8 mouse cellular contexts compared by ENCODE assay signal in genomic region chrX:78582854-78583201, GRCm38 (mm10). TPM values are rescaled to one million over a fixed set of nuclear protein-coding genes. Genes with fewer than 3 reads are reported as not detected.
DNase-seq lines count a peak whose midpoint lies in the region; ATAC-seq and TF ChIP-seq lines count a peak whose summit lies in the region.

No protein-coding gene starts in this region.

- 23% methylated on average over 12 of the region's 21 CpGs for WGBS in intestine, embryonic 15.5 days
- 15% methylated on average over 6 of the region's 21 CpGs for WGBS in limb, embryonic 12.5 days
- WGBS in midbrain, embryonic 10.5 days, result 26% methylated on average over 12 of the region's 21 CpGs

- no peaks in the 10 kb centered on the region for H3K9me3 ChIP-seq in intestine, embryonic 15.5 days
- no peaks in the 10 kb centered on the region for H3K9me3 ChIP-seq in limb, embryonic 12.5 days
- 0 out of 2 replicates have a peak, but pooled peaks cover 6% of the 10 kb centered on the region for H3K9me3 ChIP-seq in midbrain, embryonic 10.5 days (replicated peaks)

- H3K4me2 ChIP-seq in intestine, embryonic 15.5 days (replicated peaks), result peak overlapping the region; percentile 46
- H3K4me2 ChIP-seq in limb, embryonic 12.5 days, result peak overlapping the region; percentile 46

- H3K9ac ChIP-seq in intestine, embryonic 15.5 days, result no peak overlapping the region
- peak overlapping the region; percentile 62 for H3K9ac ChIP-seq in limb, embryonic 12.5 days (replicated peaks)

- DNase-seq in frontal cortex, postnatal 10 days (ENCODE audit: low spot score in 2 of 2), result peak; percentile 6 to 18
- no peak for DNase-seq in frontal cortex, postnatal 25 days (ENCODE audit: low spot score in 2 of 2)
- peak; percentile 43 for DNase-seq in midbrain, embryonic 10.5 days (ENCODE audit: low spot score)
- DNase-seq in splenic B cell, adult 2 months (ENCODE audit: low read depth, low spot score), result peak; percentile 26

- H3K4me1 ChIP-seq in cortical plate, adult 2 months (ENCODE audit: control insufficient read depth, insufficient read depth, low read length), result no peaks in the 10 kb centered on the region
- H3K4me1 ChIP-seq in intestine, embryonic 15.5 days (replicated peaks), result no peaks in the 10 kb centered on the region
- H3K4me1 ChIP-seq in limb, embryonic 12.5 days (replicated peaks), result no peaks in the 10 kb centered on the region
- H3K4me1 ChIP-seq in midbrain, embryonic 10.5 days, result no peaks in the 10 kb centered on the region

- H3K27ac ChIP-seq in cortical plate, adult 2 months (ENCODE audit: insufficient read depth, low read length), result no peak overlapping the region
- H3K27ac ChIP-seq in intestine, embryonic 15.5 days, result peak overlapping the region; percentile 86
- H3K27ac ChIP-seq in limb, embryonic 12.5 days, result peak overlapping the region; percentile 93
- peak overlapping the region; percentile 85 for H3K27ac ChIP-seq in midbrain, embryonic 10.5 days (replicated peaks)

- no peaks in the 10 kb centered on the region for H3K27me3 ChIP-seq in intestine, embryonic 15.5 days (replicated peaks)
- H3K27me3 ChIP-seq in limb, embryonic 12.5 days, result no peaks in the 10 kb centered on the region
- no peaks in the 10 kb centered on the region for H3K27me3 ChIP-seq in midbrain, embryonic 10.5 days (ENCODE audit: low read depth, poor library complexity, severe bottlenecking)
- no peaks in the 10 kb centered on the region for H3K27me3 ChIP-seq in splenic B cell, adult 2 months (ENCODE audit: control insufficient read depth, insufficient read depth, low read length, poor library complexity, severe bottlenecking)

- H3K36me3 ChIP-seq in intestine, embryonic 15.5 days, result no peaks in the 10 kb centered on the region
- H3K36me3 ChIP-seq in limb, embryonic 12.5 days, result no peaks in the 10 kb centered on the region
- H3K36me3 ChIP-seq in midbrain, embryonic 10.5 days, result no peaks in the 10 kb centered on the region
- H3K36me3 ChIP-seq in splenic B cell, adult 2 months (ENCODE audit: control insufficient read depth, insufficient read depth, low read length, poor library complexity, severe bottlenecking), result no peaks in the 10 kb centered on the region

- ATAC-seq in granulocyte monocyte progenitor cell, adult 5-6 weeks (replicated peaks; ENCODE audit: poor library complexity, severe bottlenecking), result peak; percentile 65
- ATAC-seq in intestine, embryonic 15.5 days, result peak; percentile 79
- ATAC-seq in limb, embryonic 12.5 days (ENCODE audit: insufficient number of reproducible peaks, insufficient read depth, low FRiP score, low TSS enrichment, low read depth), result peak; percentile 85

- TF ChIP-seq POLR2A in cortical plate, adult 2 months (IDR thresholded peaks at IDR 0.05; ENCODE audit: extremely low read depth, insufficient read depth, low read length), result no peak

- TF ChIP-seq CTCF in cortical plate, adult 2 months (IDR thresholded peaks at IDR 0.05; ENCODE audit: extremely low read depth, insufficient read depth, low read length), result no peak

- H3K4me3 ChIP-seq in cortical plate, adult 2 months (ENCODE audit: insufficient read depth, low read length), result peak overlapping the region; percentile 50
- H3K4me3 ChIP-seq in intestine, embryonic 15.5 days (replicated peaks), result peak overlapping the region; percentile 48
- peak overlapping the region; percentile 48 for H3K4me3 ChIP-seq in limb, embryonic 12.5 days (replicated peaks)
- peak overlapping the region; percentile 60 for H3K4me3 ChIP-seq in midbrain, embryonic 10.5 days

RNA-seq across cellular contexts. Expression of gene Prrg1, which starts 0.9 kb away (rescaled TPM):
- polyA plus RNA-seq in cortical plate, adult 2 months (2012; rRNA removed), result 4.8 and 5.4 TPM in 2 replicates
- total RNA-seq in granulocyte monocyte progenitor cell, adult 5-6 weeks (2014; fragmentation: Nextera tagmentation), result 11.9 and 13.7 TPM in 2 replicates
- 7.9 and 10.6 TPM in 2 replicates for total RNA-seq in granulocyte monocyte progenitor cell, adult 5-6 weeks (2017)
- polyA plus RNA-seq in intestine, embryonic 15.5 days (2015; fragmentation: Nextera tagmentation; extraction: Ambion mirVana), result 6.3 and 7.6 TPM in 2 replicates
- 11.6 and 11.9 TPM in 2 replicates for polyA plus RNA-seq in limb, embryonic 12.5 days (2016; fragmentation: Nextera tagmentation; extraction: Ambion mirVana)
- 5.4 and 5.7 TPM in 2 replicates for polyA plus RNA-seq in midbrain, embryonic 10.5 days (2016; fragmentation: Nextera tagmentation; extraction: Ambion mirVana)

Comparison
In these comparisons a context has a peak if more than half of its experiments do, and no peak if none do; other contexts are left out.
1. DNase-seq: peak in frontal cortex, postnatal 10 days (2 of 2), midbrain, embryonic 10.5 days (single experiment) and splenic B cell, adult 2 months (single experiment); none in frontal cortex, postnatal 25 days (0 of 2).
2. Peak in every context shown above with its lines, with median percentiles within 50 percentile points of each other: H3K4me3 ChIP-seq and ATAC-seq.